In genomic region chr10:95266041-95266762, GRCm38 (mm10) we compare ENCODE assay signal across 9 mouse cellular contexts. TPM values are rescaled to one million over a fixed set of nuclear protein-coding genes. Genes with fewer than 3 reads are reported as not detected.
DNase-seq lines count a peak whose midpoint lies in the region; ATAC-seq lines count a peak whose summit lies in the region.
"Had no signal": no experiment of that assay in that cellular context is flagged by ENCODE, and none has a peak within 500 bp of the region (broad histone marks: within the 10 kb centered on the region; RNA-seq: fewer than 3 reads in every experiment).

No protein-coding gene starts in this region.

- H3K9ac ChIP-seq in heart, embryonic 16.5 days (ENCODE audit: low read length): no peak overlapping the region

- no peaks in the 10 kb centered on the region for H3K36me3 ChIP-seq in heart, embryonic 16.5 days (ENCODE audit: control insufficient read depth, insufficient read depth)

- peak; percentile 90 for DNase-seq in heart, adult 11 months
- DNase-seq in heart, postnatal 4 days: no peak
- DNase-seq in CD4-positive, CD25-positive, alpha-beta regulatory T cell, adult 2 months (ENCODE audit: low read depth, low spot score): peak; percentile 53
- DNase-seq in thymus, postnatal 14 days: no peak
- DNase-seq in urinary bladder, postnatal 25 days (ENCODE audit: low spot score): no peak
- DNase-seq in gastrocnemius, adult 18-20 months (ENCODE audit: low spot score): no peak
- DNase-seq: cerebellum, postnatal 36 days had no signal

- no peak overlapping the region for H3K27ac ChIP-seq in heart, embryonic 16.5 days (ENCODE audit: low read length)

- 0 out of 2 replicates have a peak overlapping the region, but pooled peaks have one; percentile 20 for H3K4me2 ChIP-seq in heart, embryonic 16.5 days (ENCODE audit: low read depth, low read length)

- WGBS in heart, embryonic 16.5 days: 76% methylated on average over 10 of the region's 10 CpGs

- H3K4me1 ChIP-seq in heart, embryonic 16.5 days (ENCODE audit: control insufficient read depth, insufficient read depth, low read length): peaks cover 12% of the 10 kb centered on the region

- ATAC-seq in heart, embryonic 16.5 days (replicated peaks; ENCODE audit: extremely low read depth, insufficient read depth, low FRiP score): no peak
- peak; percentile 19; the same call in 1 of the 2 replicates for ATAC-seq in megakaryocyte, adult 5-6 weeks (ENCODE audit: poor library complexity, severe bottlenecking)

- no peaks in the 10 kb centered on the region for H3K27me3 ChIP-seq in heart, embryonic 16.5 days (ENCODE audit: control insufficient read depth, insufficient read depth, low read length)

- no peak overlapping the region for H3K4me3 ChIP-seq in heart, embryonic 16.5 days (ENCODE audit: low read length)

- no peaks in the 10 kb centered on the region for H3K9me3 ChIP-seq in heart, embryonic 16.5 days (replicated peaks; ENCODE audit: control insufficient read depth, low read length)

RNA-seq across cellular contexts. Expression of gene Cradd, which starts 57.7 kb away (rescaled TPM):
- total RNA-seq in heart, postnatal 4 days (2021): 10 to 100 TPM; 11.3 to 12.2 TPM
- polyA plus RNA-seq in heart, embryonic 16.5 days (2015; fragmentation: Nextera tagmentation; extraction: Ambion mirVana): 7.5 and 7.6 TPM in 2 replicates
- 20.3 and 20.5 TPM in 2 replicates for total RNA-seq in megakaryocyte, adult 5-6 weeks (2015)
- total RNA-seq in megakaryocyte, adult 5-6 weeks (2017): 3.6 and 7.3 TPM in 2 replicates
- 10 to 100 TPM in 1 of 2 experiments, 1 to 10 TPM in 1; 9.5 to 11.3 TPM for total RNA-seq in gastrocnemius, adult 18-20 months (2021)

Comparison
In these comparisons a context has a peak if more than half of its experiments do, and no peak if none do; other contexts are left out.
1. DNase-seq: peak in heart, adult 11 months (single experiment) and CD4-positive, CD25-positive, alpha-beta regulatory T cell, adult 2 months (single experiment); none in heart, postnatal 4 days (single experiment), thymus, postnatal 14 days (single experiment), urinary bladder, postnatal 25 days (single experiment) and gastrocnemius, adult 18-20 months (single experiment).